ENCODE assay signal across 15 mouse cellular contexts in genomic region chr17:6864869-6865268, GRCm38 (mm10).
DNase-seq lines count a peak whose midpoint lies in the region; ATAC-seq lines count a peak whose summit lies in the region.
"Had no signal": no experiment of that assay in that cellular context is flagged by ENCODE, and none has a peak within 500 bp of the region (broad histone marks: within the 10 kb centered on the region; RNA-seq: fewer than 3 reads in every experiment).

No protein-coding gene starts in this region.

- 0 out of 2 replicates have a peak overlapping the region, but pooled peaks have one; percentile 16 for H3K4me2 ChIP-seq in heart, embryonic 13.5 days
- 0 out of 2 replicates have a peak overlapping the region, but pooled peaks have one; percentile 3 for H3K4me2 ChIP-seq in neural tube, embryonic 11.5 days (ENCODE audit: low read depth)
- H3K4me2 ChIP-seq in limb, embryonic 12.5 days, result peak overlapping the region; percentile 47

- peaks cover 34% of the 10 kb centered on the region for H3K27me3 ChIP-seq in heart, embryonic 13.5 days (replicated peaks)
- H3K27me3 ChIP-seq in neural tube, embryonic 11.5 days (ENCODE audit: control insufficient read depth, insufficient read depth, low read length), result no peaks in the 10 kb centered on the region
- peaks cover 39% of the 10 kb centered on the region for H3K27me3 ChIP-seq in limb, embryonic 12.5 days

- peaks cover 20% of the 10 kb centered on the region for H3K4me1 ChIP-seq in heart, embryonic 13.5 days
- H3K4me1 ChIP-seq in neural tube, embryonic 11.5 days (ENCODE audit: control insufficient read depth, insufficient read depth, low read length), result peaks cover 12% of the 10 kb centered on the region
- peaks cover 64% of the 10 kb centered on the region for H3K4me1 ChIP-seq in limb, embryonic 12.5 days (replicated peaks)

- intact Hi-C loops in heart, postnatal 36 days (cut with DNase I), result no loop called here
- intact Hi-C loops in left cerebral cortex, postnatal 4 days (cut with DNase I), result no loop called here

- H3K9me3 ChIP-seq in heart, embryonic 13.5 days, result no peaks in the 10 kb centered on the region
- no peaks in the 10 kb centered on the region for H3K9me3 ChIP-seq in neural tube, embryonic 11.5 days (ENCODE audit: control insufficient read depth, low read length)
- H3K9me3 ChIP-seq in limb, embryonic 12.5 days, result no peaks in the 10 kb centered on the region
- H3K9me3 ChIP-seq: G1E had no signal

- no peak overlapping the region for H3K4me3 ChIP-seq in heart, embryonic 13.5 days
- H3K4me3 ChIP-seq in neural tube, embryonic 11.5 days (ENCODE audit: low read depth, low read length), result no peak overlapping the region
- H3K4me3 ChIP-seq in limb, embryonic 12.5 days (replicated peaks), result no peak overlapping the region

- WGBS in heart, embryonic 13.5 days, result 26% methylated on average over 13 of the region's 13 CpGs
- WGBS in neural tube, embryonic 11.5 days, result 10% methylated on average over 13 of the region's 13 CpGs
- WGBS in limb, embryonic 12.5 days, result 14% methylated on average over 13 of the region's 13 CpGs

- ATAC-seq in heart, embryonic 13.5 days (ENCODE audit: extremely low read depth, insufficient number of reproducible peaks, low FRiP score, low TSS enrichment), result no peak
- ATAC-seq in neural tube, embryonic 11.5 days (ENCODE audit: insufficient read depth, low FRiP score, low TSS enrichment), result no peak
- no peak for ATAC-seq in limb, embryonic 12.5 days (ENCODE audit: insufficient number of reproducible peaks, insufficient read depth, low FRiP score, low TSS enrichment, low read depth)

- H3K27ac ChIP-seq in heart, embryonic 13.5 days (replicated peaks), result no peak overlapping the region
- H3K27ac ChIP-seq in neural tube, embryonic 11.5 days (ENCODE audit: low read depth, low read length), result no peak overlapping the region
- H3K27ac ChIP-seq in limb, embryonic 12.5 days, result no peak overlapping the region
- H3K27ac ChIP-seq: macrophage had no signal

- DNase-seq in heart, postnatal 36 days, result no peak
- no peak for DNase-seq in neural tube, embryonic 11.5 days (ENCODE audit: low spot score)
- DNase-seq in neural tube, embryonic 10.5 days (ENCODE audit: extremely low spot score, low spot score), result no peak
- no peak for DNase-seq in cerebellum, adult 9-11 months
- no peak for DNase-seq in left cerebral cortex, postnatal 4 days
- no peak for DNase-seq in thymus, postnatal 25 days
- DNase-seq: adrenal gland, postnatal 10 days; cerebellum, adult 9-10 months; kidney, adult 9 months; lung, adult 2 months; right cerebral cortex, postnatal 14 days had no signal

- H3K36me3 ChIP-seq in heart, embryonic 13.5 days, result no peaks in the 10 kb centered on the region
- no peaks in the 10 kb centered on the region for H3K36me3 ChIP-seq in neural tube, embryonic 11.5 days (ENCODE audit: control insufficient read depth, insufficient read depth, low read length)
- H3K36me3 ChIP-seq in limb, embryonic 12.5 days, result no peaks in the 10 kb centered on the region
- H3K36me3 ChIP-seq: G1E had no signal

- no peak overlapping the region for H3K9ac ChIP-seq in heart, embryonic 13.5 days
- no peak overlapping the region for H3K9ac ChIP-seq in neural tube, embryonic 11.5 days (ENCODE audit: low read length)
- H3K9ac ChIP-seq in limb, embryonic 12.5 days (replicated peaks), result 0 out of 2 replicates have a peak overlapping the region, but pooled peaks have one; percentile 8
